Mouse (Mus musculus) liver, adult 2 months (tissue): Measurements from ENCODE around the gene Cdkn2aipnl.

ENCODE experiments used
- CTCF ChIP-seq: fragments of 200-500 bp; IDR thresholded peaks from 2 replicates; pipeline ENCODE4 v1.5.1; 2011; ENCODE audit warnings: low read depth, low read length, control low read depth
- POLR2A ChIP-seq: fragments of 200-500 bp; IDR thresholded peaks from 2 replicates; pipeline ENCODE4 v1.6.1; 2011; ENCODE audit warnings: low read length, control low read depth; ENCODE audit not compliant: insufficient read depth; ENCODE audit errors: extremely low read depth

DNA sequence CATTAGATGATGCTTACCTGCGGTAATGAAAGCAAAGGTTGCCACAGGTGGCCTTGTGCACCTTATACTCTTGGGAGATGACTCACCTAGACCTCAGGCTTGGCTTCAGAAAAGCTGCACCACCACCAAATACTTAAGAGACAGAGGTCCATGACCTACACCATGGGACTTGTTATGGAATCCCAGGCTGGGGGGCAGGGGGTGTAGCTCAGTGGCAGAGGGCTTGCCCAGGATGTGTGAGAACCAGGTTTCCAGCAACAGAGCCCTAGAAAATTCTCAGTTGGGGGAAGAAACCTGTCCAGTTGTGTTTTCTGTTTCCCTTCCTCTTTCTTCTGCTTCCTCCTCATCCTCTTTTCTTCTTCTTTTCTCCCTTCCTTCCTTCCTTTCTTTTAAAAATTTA, 36.3 kb upstream of the Cdkn2aipnl start:
- TF ChIP-seq CTCF (no peak), POLR2A (no peak)
